Mouse (Mus musculus) stomach, postnatal 0 days (tissue): ENCODE results near the gene Lim2.

ENCODE experiments used
- CTCF ChIP-seq: IDR thresholded peaks from 2 replicates; pipeline ENCODE4 v1.5.1; 2016; ENCODE audit warnings: antibody characterized with exemption, low read depth, mild to moderate bottlenecking, moderate library complexity
- EP300 ChIP-seq: optimal IDR thresholded peaks from 2 replicates; pipeline ENCODE3; 2016; ENCODE audit warnings: antibody characterized with exemption

- no peak for TF ChIP-seq CTCF
- no peak for TF ChIP-seq EP300
Measured at GRCm38 (mm10) chr7:43447801-43448200, 20.3 kb downstream of the Lim2 start.
